Mouse (Mus musculus): ENCODE results near the gene 2310022A10Rik. TPM values are rescaled to one million over a fixed set of nuclear protein-coding genes. Genes with fewer than 3 reads are reported as not detected.
A peak's percentile ranks its signal among the peaks of the same experiment; 100 is the strongest.
"Not testable (repeated sequence)": the region's sequence is repeated elsewhere in the genome, so short reads cannot be mapped to it uniquely, and the experiment has no call there.

Gene 2310022A10Rik
- total RNA-seq, 2 experiments from 2014 or later: 60.3 to 65.0 TPM

DNA sequence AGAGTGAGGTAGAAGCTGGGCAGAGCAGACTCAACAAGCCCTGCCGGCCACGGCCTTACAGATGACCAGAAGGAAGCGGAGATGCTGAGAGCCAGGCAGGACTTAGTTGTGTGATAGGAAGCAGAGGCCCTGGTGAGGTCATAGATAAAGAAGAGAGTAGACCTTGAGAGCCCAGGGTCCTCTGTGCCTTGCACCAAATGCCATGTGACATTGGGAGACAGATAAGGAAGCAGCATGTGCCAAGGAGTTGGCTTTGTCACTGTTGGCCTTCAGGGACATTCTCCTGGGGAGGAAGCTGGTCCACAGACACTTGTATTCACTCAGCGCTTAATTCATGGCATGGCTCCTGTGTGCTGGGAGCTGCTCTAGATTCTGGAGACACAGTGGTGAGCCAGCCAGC, 56.3 kb downstream of the 2310022A10Rik start:
- intact Hi-C loops (cut with DNase I): no loop called here

DNA sequence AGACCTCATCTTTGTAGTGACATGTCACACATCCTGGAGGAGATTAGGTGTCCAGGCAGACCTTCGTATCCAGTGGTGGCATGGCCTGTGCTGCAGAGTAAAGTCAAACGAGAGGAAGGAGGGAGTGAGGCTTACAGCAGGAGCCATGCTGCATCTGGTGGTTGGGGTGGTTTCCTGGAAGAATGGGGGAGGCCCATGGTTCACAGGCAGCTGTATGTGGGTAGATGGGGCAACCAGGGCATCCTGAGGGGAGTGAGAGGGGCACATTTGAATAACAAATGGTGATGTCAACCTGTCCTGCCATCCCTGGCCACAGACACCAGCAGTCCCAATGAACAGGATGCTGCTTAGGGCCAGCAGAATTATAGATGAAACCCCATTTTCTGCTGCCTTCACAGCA, 56.7 kb downstream of the 2310022A10Rik start:
- intact Hi-C loops (cut with DNase I): no loop called here
- DNase-seq: no peak

More for the DNA sequence above, 56.3 kb downstream of the 2310022A10Rik start:
- peak; percentile 41 to 58 for DNase-seq

DNA sequence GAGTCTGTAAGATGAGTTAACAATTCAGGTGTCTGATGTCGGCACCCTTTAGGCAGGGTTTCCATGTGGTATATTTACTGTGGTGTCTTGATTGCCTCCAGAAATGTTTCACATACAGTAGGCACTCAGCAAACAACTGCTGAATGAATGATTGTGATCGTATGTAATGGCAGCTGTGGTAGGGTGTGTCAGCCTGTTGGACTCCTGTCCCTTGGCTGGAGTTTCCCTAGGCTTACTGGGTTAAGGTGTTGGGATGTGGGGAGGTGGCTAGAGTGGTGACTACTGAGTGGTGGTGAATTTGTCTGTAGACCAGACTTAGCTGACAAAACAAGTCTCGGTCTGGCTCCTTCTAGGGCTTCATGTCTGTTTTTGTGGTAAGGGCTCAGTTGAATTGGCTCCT, 57.3 kb downstream of the 2310022A10Rik start:
- no peak for DNase-seq
- intact Hi-C loops (cut with DNase I): no loop called here

DNA sequence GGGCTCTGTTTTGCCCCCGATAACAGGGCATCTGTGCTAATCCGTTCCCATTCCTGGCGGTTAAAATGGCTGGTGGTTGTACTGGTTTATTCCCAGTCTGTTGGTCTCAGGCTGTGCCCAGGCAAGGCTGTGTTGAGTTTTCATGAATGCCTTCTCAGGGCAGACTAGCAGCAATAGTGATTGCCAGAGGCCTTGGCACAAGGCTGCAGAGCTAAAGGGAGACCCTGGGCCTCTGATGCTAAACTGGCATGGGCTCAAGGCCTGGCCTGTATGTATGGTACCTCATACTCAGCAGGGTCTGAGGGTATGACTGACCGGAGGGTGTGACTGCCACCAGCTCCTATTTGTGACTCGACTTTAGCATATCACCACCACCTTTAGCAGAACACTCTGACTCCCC, 57.8 kb downstream of the 2310022A10Rik start:
- intact Hi-C loops (cut with DNase I): no loop called here
- no peak for DNase-seq

DNA sequence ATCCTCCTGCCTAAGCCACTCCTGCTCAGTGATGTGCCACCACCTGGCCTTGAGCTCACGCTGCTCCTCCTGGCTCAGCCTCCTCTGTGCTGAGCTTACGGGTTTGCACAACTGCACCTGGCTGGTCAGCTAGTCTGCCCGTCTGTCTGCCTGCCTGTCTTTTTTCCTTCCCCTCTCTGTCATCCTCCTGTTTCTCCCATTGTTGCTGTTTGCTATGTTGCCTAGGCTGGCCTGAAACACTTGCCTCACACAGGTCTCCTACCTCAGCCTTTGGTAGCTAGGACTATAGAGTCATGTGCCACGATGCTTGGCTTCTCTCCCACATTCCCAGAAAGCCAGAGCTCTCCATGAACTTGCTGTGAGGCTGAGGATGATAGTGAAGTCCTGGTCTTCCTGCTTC, 59.9 kb downstream of the 2310022A10Rik start:
- intact Hi-C loops (cut with DNase I): no loop called here
- DNase-seq: peak; percentile 56 to 59

DNA sequence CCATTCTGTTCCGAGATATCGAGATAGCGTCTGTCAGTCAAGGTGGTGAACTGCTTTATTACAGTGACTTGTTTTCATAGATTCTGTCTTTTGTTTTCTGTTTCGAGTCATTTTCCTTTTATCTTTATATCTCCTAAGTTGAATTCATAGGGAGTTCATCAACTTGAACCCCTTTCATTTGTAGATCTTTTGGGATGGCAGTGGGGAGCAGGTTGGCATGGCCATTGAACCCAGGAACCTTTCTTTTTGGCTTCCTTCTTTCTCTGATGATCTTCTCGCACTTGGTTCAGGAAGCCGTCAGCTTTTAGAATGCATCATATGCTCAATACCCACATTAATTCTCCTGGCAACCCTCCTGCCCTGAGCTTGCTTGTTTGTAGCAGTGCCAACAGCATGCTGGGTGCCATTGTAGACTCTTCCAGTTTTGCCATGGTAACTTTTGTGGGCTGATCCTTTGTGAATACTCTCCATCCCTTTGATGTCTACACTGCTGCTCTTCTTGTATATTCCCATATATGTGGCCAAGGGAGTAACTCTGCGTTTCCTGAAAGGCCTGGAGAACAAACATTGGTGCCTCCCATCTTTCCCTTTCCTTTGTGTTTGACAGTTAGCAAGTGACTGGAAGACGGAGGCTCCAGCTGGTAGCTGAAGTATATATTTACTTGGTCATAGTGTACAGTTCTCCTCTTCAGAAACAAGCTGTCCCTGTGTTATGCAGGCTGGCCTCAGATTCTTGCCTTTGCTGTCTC, 60.9 kb downstream of the 2310022A10Rik start:
- no peak for DNase-seq
- intact Hi-C loops (cut with DNase I): no loop called here

DNA sequence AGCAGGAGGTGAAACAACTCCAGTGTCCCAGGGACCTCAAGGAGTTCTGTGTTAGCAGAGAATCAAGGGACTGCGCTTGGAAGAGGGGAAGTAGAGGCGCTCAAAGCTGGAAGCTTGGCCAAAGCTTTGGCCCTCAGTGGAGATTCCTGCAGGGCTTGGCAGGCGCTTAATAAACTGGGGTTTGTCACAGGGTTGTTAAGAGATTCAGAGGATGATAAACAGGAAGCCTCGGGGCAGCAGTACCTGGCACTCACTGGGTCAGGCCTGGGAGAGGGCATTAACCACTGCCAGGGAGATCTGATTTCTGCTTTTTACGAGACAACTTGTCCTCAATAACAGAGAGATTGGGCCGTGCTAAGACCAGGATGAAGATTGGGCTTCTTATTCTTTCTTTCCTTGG, 68.0 kb downstream of the 2310022A10Rik start:
- intact Hi-C loops (cut with DNase I): no loop called here
- no peak for DNase-seq

DNA sequence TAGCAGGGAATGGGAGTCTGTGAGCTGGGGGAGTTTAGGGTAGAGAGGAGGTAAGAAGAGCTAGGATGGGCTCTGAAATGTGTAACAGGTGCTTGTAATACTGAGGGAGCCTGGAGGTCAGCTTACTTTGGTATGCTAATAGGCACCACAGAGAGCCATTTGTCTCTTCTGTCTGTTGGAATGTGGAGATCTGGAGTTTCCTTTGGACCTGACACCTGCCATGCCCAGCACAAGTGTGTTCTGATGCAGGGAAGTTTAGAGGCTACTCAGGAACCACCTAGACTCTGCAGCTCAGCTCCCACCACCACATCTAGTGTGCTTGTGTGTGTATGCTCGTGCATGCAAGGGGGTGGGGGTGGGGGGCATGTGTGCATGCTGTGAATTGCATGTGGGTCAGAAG, 69.2 kb downstream of the 2310022A10Rik start:
- intact Hi-C loops (cut with DNase I): no loop called here
- DNase-seq: no peak

DNA sequence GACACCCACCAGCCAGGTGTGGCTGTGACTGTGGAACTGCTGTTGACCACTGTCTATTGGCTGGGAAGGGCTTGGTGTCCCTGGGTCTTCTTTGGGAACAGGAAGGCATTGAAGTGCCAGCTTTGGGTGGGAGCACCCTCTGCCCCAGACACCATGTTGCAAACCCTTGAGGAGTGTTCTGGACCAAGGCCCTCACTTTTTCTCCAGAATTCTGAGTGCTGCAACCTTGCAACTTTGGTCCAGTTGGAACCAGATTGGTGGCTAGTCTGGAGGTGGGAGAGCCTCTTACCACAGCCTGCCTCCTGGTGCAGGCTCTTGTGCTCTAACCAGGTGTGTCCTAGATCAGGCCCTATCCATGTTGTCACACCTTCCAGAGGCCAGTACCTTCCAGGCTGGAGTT, 71.9 kb downstream of the 2310022A10Rik start:
- intact Hi-C loops (cut with DNase I): no loop called here
- no peak for DNase-seq

DNA sequence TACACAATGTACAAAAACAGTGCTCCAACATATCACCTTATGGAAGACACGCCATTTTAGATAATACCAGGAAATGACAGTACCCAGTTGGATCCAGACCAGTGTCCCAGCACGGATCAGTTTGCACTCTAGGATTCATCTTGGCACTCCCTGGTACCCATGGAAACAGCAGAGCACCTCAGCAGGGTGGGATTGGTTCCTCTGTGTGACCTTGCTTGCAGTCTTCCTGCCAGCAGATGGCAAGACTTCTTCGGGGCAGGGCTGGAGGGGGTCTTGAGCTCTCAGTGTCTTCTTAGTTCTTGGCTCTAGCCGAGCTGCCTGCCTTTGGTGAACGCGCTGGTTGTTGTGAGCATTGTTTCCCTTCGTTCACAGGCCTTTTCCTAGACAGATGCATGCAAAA, 74.7 kb downstream of the 2310022A10Rik start:
- DNase-seq: no peak
- intact Hi-C loops (cut with DNase I): no loop called here

DNA sequence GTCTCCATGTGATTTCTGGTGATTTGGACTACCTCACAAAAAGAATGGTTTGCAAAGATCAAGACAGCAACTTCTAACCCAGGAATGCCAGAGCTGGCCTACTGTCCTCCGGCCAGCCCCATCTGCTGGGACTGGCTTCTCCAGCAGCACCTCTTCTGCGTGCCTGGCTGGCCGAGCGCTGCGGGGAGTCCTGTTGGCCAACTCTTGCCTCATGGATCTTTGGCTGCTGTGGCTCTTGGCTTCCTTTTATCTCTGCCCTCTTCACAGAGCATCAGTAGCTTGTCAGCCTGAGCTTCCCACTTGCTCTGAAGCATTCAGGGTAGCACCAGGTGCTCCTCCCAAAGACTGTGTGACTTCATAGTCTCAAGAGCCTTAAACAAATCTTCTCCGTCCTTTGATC, 75.2 kb downstream of the 2310022A10Rik start:
- intact Hi-C loops (cut with DNase I): no loop called here
- DNase-seq: peak; percentile 38 to 44

DNA sequence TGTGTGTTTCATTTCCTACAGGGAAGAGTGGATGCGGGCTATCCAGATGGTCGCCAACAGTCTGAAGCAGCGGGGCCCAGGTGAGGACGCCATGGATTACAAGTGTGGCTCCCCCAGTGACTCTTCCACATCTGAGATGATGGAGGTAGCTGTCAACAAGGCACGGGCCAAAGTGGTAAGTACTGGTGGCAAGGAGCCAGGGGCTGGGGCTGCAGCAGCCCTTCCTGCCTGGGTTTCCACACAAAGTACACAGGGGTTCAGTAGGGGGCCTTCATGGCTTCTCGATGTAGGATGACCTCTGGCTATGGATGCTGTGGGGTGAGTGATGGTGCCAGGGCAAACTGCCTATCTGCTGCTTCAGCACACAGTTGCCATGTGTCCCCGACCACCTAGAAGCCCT, 75.8 kb downstream of the 2310022A10Rik start:
- intact Hi-C loops (cut with DNase I); DNase-seq: not testable (repeated sequence)

DNA sequence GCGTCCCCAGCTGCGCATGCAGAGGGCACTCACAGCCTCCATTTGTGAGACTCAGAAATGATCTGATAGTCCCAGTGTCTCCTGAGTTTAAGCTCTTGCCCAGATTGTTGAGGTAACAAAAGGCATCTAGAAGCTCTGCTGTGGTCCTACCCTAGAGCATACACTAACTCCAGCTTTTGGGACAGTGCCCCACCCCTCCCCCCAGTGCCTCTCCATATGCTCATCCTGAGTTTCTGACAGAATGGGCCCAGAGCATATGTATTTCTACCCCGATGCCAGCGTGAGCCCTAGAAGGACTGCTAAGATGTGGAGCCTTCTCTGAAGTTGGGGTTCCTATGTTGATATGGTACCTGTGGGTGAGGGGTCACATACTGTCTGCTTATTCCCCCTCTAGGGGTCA, 78.4 kb downstream of the 2310022A10Rik start:
- intact Hi-C loops (cut with DNase I): no loop called here
- no peak for DNase-seq

Other genes with a start within 250 kb of the 2310022A10Rik start
- gene Ltbp4, start 215.5 kb upstream of the 2310022A10Rik start, total RNA-seq (2021): 100 to 1,000 TPM; 387 to 393 TPM
- 10 to 100 TPM; 13.8 to 17.5 TPM for gene Shkbp1, start 197.2 kb upstream of the 2310022A10Rik start, total RNA-seq (2021)
- under 1 TPM in 1 of 2 experiments, not detected in 1; 0.99 TPM for gene Gm20479, start 195.8 kb upstream of the 2310022A10Rik start, total RNA-seq (2021)
- gene Sptbn4, start 105.5 kb upstream of the 2310022A10Rik start, total RNA-seq (2021): under 1 TPM; 0.74 to 0.87 TPM
- gene Blvrb, start 105.3 kb upstream of the 2310022A10Rik start, total RNA-seq (2021): 10 to 100 TPM; 38.2 to 40.8 TPM
- 10 to 100 TPM in 1 of 2 experiments, 1 to 10 TPM in 1; 9.1 to 10.4 TPM for gene Sertad3, start 79.5 kb upstream of the 2310022A10Rik start, total RNA-seq (2021)
- gene Sertad1, start 66.3 kb upstream of the 2310022A10Rik start, total RNA-seq (2021): 10 to 100 TPM; 13.1 to 13.4 TPM
- 1 to 10 TPM; 3.1 to 3.6 TPM for gene Prx, start 53.9 kb upstream of the 2310022A10Rik start, total RNA-seq (2021)
- under 1 TPM; 0.31 to 0.55 TPM for gene Hipk4, start 30.0 kb upstream of the 2310022A10Rik start, total RNA-seq (2021)
- 10 to 100 TPM; 32.5 to 35.1 TPM for gene Pld3, start within 50 bp of the 2310022A10Rik start, total RNA-seq (2021)
- 100 to 1,000 TPM; 171 to 174 TPM for gene Akt2, start 38.3 kb downstream of the 2310022A10Rik start, total RNA-seq (2021)
- gene Ttc9b, start 100.7 kb downstream of the 2310022A10Rik start, total RNA-seq (2021): not detected
- 10 to 100 TPM; 18.1 to 18.9 TPM for gene Map3k10, start 121.4 kb downstream of the 2310022A10Rik start, total RNA-seq (2021)
- gene Zfp607b, start 136.1 kb downstream of the 2310022A10Rik start, total RNA-seq (2021): under 1 TPM; 0.62 to 0.69 TPM
- gene Zfp60, start 178.2 kb downstream of the 2310022A10Rik start, total RNA-seq (2021): 10 to 100 TPM in 1 of 2 experiments, 1 to 10 TPM in 1; 7.4 to 11.2 TPM